Mouse (Mus musculus) liver, postnatal 0 days (tissue): ENCODE measurements at regions not wholly inside any gene's neighbourhood (a gene's known extent, or its start where the extent isn't known, plus 50 kb on each side); places are given as distances from the start of the nearest gene placed in this dataset.

Source experiments
- CTCF ChIP-seq: sonication (generic); IDR thresholded peaks from 2 replicates; pipeline ENCODE4 v1.5.1; 2016; ENCODE audit warnings: antibody characterized with exemption, low read depth
- EP300 ChIP-seq: IDR thresholded peaks from 2 replicates; pipeline ENCODE4 v1.6.1; 2016; ENCODE audit warnings: antibody characterized with exemption, low read depth, mild to moderate bottlenecking

DNA sequence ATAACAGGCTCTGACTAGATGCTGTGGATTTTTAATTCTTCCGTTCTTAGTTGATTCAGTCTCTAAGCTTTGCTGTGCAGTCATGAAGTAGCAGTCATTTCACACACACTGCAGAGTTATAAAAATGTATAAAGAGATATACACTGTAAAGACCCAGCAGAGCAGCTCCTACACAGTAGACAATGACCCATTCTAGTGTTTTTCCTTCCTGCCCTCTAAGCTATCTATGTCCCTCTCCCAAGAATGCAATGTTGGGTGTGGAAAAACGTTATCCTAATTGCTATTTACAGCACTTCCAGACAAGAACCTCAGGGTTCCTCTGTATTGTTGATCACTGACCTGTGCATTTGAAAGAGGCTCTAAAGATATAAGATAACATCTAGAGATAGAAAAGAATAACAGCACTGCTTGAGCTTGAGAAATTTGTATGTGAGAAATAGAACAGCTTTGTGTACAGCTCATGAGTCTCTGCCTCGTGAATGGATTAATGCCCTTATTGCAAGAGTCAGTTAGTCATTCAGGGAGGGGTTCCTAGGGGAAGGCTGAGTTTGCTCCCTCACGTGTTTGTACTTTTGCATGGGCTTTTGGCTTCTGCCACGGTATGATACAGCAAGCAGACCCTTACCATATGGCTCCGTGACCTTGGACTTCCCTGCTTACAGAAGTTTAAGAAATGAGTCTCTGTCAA, 613.0 kb upstream of the A1bg start:
- no peak for TF ChIP-seq CTCF
- TF ChIP-seq EP300 = no peak
